Mouse (Mus musculus): ENCODE data around the gene Ufsp2. TPM values are rescaled to one million over a fixed set of nuclear protein-coding genes. Genes with fewer than 3 reads are reported as not detected.

Ufsp2 gene
- polyA plus RNA-seq, 2 experiments = 20.1 to 36.0 TPM

DNA sequence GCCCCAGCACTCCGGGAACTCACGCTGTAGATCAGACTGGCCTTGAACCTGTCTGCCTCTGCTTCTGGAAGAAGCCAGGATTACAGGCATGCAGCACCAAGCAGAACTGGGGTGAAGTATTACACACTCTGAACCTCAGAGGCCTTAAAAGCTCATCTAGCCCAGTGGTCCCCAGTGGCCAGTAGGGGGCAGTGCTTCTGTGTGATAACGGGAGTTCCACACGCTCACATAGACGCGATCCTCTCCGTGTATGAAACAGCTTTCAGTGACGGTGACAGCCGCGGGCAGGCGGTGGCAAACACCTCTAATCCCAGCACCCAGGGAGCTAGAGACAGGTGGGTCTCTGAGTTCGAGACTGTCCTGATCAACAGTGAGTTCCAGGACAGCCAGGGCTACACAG is 4.4 kb upstream of the Ufsp2 start:
- Histone ChIP-seq H3K9me3 (ENCODE audit: control insufficient read depth, low read length) (no peaks in the 10 kb centered on the region), H3K9ac (replicated peaks) (no peak overlapping the region), H3K27ac (no peak overlapping the region), H3K4me3 (ENCODE audit: insufficient read depth in 1 of 2, low read depth in 2 of 2, low read length in 2 of 2) (no peak overlapping the region), H3K4me2 (ENCODE audit: low read depth) (no peak overlapping the region), H3K36me3 (replicated peaks; ENCODE audit: control insufficient read depth, insufficient read depth, low read depth) (no peaks in the 10 kb centered on the region), H3K27me3 (ENCODE audit: control insufficient read depth, insufficient read depth, low read length) (no peaks in the 10 kb centered on the region), H3K4me1 (replicated peaks; ENCODE audit: control insufficient read depth in 2 of 2, insufficient read depth in 2 of 2, low read length in 1 of 2) (peaks cover 0 to 2% of the 10 kb centered on the region in 2 experiments; a peak in 2 of 4 replicates)
- TF ChIP-seq CTCF (IDR thresholded peaks at IDR 0.05; ENCODE audit: low read depth) (peak; percentile 63), EP300 (IDR thresholded peaks at IDR 0.05; ENCODE audit: low read depth) (no peak)
- 79% methylated on average over 12 of the region's 12 CpGs for WGBS (ENCODE audit: insufficient replicate concordance)
- no peak for ATAC-seq (ENCODE audit: insufficient read depth)
- no peak for DNase-seq (ENCODE audit: low read depth in 3 of 3, low spot score in 3 of 3)

GRCm38 (mm10) chr8:45973988-45974505 is 1.3 kb upstream of the Ufsp2 start:
- no peaks in the 10 kb centered on the region for H3K9me3 ChIP-seq (ENCODE audit: control insufficient read depth, low read length)
- H3K27ac ChIP-seq = no peak overlapping the region
- TF ChIP-seq CTCF (IDR thresholded peaks at IDR 0.05; ENCODE audit: low read depth) (no peak), EP300 (IDR thresholded peaks at IDR 0.05; ENCODE audit: low read depth) (no peak)
- H3K27me3 ChIP-seq (ENCODE audit: control insufficient read depth, insufficient read depth, low read length) = no peaks in the 10 kb centered on the region
- DNase-seq (ENCODE audit: low read depth in 3 of 3, low spot score in 3 of 3) (no peak), ATAC-seq (ENCODE audit: insufficient read depth) (no peak)
- H3K9ac ChIP-seq (replicated peaks) = no peak overlapping the region
- H3K36me3 ChIP-seq (replicated peaks; ENCODE audit: control insufficient read depth, insufficient read depth, low read depth) = no peaks in the 10 kb centered on the region; the same call in 1 of the 2 replicates
- 72% methylated on average over 8 of the region's 8 CpGs for WGBS (ENCODE audit: insufficient replicate concordance)
- no peak overlapping the region for H3K4me3 ChIP-seq (ENCODE audit: insufficient read depth in 1 of 2, low read depth in 2 of 2, low read length in 2 of 2)
- H3K4me1 ChIP-seq (replicated peaks; ENCODE audit: control insufficient read depth in 2 of 2, insufficient read depth in 2 of 2, low read length in 1 of 2) = peaks cover 4 to 7% of the 10 kb centered on the region in 2 experiments
- peak overlapping the region; percentile 93 for H3K4me2 ChIP-seq (ENCODE audit: low read depth)

DNA sequence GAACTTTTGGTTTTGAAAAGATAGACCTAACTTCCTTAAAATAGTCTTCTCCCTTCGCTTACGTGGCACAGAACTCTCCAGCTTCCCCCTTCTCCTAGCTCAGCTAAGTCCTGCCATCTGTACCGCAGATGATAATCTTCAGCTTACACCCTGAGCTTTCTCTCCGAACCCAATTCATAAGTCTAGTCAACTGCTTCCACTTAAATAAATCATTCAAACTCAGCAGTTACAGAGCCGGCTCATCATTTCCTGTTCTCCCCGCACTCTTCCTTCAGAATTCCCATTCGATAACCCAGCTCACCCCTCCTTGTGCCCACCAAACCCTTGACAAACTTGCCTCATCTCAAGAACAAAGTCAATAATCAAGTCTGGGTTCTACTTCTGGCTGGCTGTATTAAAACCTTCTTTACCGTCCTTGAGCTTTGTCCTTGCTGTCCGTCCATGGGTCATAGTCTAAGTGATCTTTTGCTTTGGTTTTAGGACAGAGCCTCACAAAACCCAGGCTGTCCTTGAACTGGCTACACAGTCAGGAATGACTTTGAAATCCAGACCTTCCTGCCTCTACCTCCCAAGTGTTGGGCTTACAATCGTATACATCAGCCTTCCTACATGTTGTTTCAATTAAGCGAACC is 625 bp downstream of the Ufsp2 start:
- Histone ChIP-seq H3K4me1 (replicated peaks; ENCODE audit: control insufficient read depth in 2 of 2, insufficient read depth in 2 of 2, low read length in 1 of 2) (peaks cover 4 to 7% of the 10 kb centered on the region in 2 experiments), H3K9me3 (ENCODE audit: control insufficient read depth, low read length) (no peaks in the 10 kb centered on the region), H3K9ac (replicated peaks) (peak overlapping the region; percentile 82), H3K27ac (peak overlapping the region; percentile 27), H3K27me3 (ENCODE audit: control insufficient read depth, insufficient read depth, low read length) (no peaks in the 10 kb centered on the region), H3K36me3 (replicated peaks; ENCODE audit: control insufficient read depth, insufficient read depth, low read depth) (peaks cover 3% of the 10 kb centered on the region), H3K4me3 (ENCODE audit: insufficient read depth in 1 of 2, low read depth in 2 of 2, low read length in 2 of 2) (peak overlapping the region; percentile 87 to 96), H3K4me2 (ENCODE audit: low read depth) (peak overlapping the region; percentile 93)
- peak; percentile 41; the same call in 1 of the 2 replicates for ATAC-seq (ENCODE audit: insufficient read depth)
- WGBS (ENCODE audit: insufficient replicate concordance) = 33% methylated on average over 11 of the region's 11 CpGs
- no peak for DNase-seq (ENCODE audit: low read depth in 3 of 3, low spot score in 3 of 3)
- TF ChIP-seq EP300 (IDR thresholded peaks at IDR 0.05; ENCODE audit: low read depth) (no peak), CTCF (IDR thresholded peaks at IDR 0.05; ENCODE audit: low read depth) (no peak)

DNA sequence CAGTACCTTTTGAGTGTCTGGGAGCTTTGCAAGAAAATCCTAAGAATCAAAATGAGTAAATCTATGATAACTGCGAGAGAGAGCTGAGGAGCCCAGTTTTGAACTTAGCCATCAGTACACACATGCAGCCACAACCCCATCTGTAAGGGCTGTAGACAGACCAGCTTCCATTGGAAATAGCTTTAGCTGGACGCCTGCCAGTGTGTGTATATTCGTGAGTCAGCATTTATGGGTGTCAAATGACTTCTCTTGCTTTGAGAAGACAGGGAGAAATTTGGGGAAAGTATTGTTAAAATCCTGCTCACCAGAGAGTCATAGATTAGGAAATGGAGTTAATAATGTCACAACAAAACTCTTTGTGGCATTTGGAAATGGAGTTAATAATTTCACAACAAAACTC is 11.3 kb downstream of the Ufsp2 start:
- H3K4me3 ChIP-seq (ENCODE audit: insufficient read depth in 1 of 2, low read depth in 2 of 2, low read length in 2 of 2) = no peak overlapping the region
- H3K36me3 ChIP-seq (replicated peaks; ENCODE audit: control insufficient read depth, insufficient read depth, low read depth) = peaks cover 20% of the 10 kb centered on the region
- DNase-seq (ENCODE audit: low read depth in 3 of 3, low spot score in 3 of 3) (no peak), ATAC-seq (ENCODE audit: insufficient read depth) (no peak)
- 65% methylated on average over 3 of the region's 3 CpGs for WGBS (ENCODE audit: insufficient replicate concordance)
- no peaks in the 10 kb centered on the region for H3K9me3 ChIP-seq (ENCODE audit: control insufficient read depth, low read length)
- H3K4me1 ChIP-seq (replicated peaks; ENCODE audit: control insufficient read depth in 2 of 2, insufficient read depth in 2 of 2, low read length in 1 of 2) = peaks cover 0 to 2% of the 10 kb centered on the region in 2 experiments; a peak in 1 of 4 replicates
- no peak overlapping the region for H3K9ac ChIP-seq (replicated peaks)
- H3K27ac ChIP-seq = no peak overlapping the region
- TF ChIP-seq EP300 (IDR thresholded peaks at IDR 0.05; ENCODE audit: low read depth) (no peak), CTCF (IDR thresholded peaks at IDR 0.05; ENCODE audit: low read depth) (no peak)
- H3K4me2 ChIP-seq (ENCODE audit: low read depth) = no peak overlapping the region
- no peaks in the 10 kb centered on the region for H3K27me3 ChIP-seq (ENCODE audit: control insufficient read depth, insufficient read depth, low read length)

DNA sequence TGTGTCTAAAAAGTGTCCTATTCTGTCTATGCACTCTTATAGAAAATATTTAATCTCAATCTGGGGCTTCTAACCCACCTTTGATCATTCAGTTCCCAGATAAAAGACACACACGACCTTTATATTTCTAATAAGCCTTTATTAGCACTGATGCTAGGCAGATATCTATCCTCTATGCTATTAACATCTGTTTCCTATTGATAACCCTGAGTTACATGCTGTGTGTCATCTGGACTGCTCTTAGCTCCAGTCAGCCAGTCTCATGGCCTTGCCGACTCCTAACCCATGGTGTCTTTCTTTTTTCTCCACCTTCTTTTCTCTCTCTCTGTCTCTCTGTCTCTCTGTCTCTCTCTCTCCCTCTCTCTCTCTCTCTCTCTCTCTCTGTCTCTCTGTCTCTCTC is 12.9 kb downstream of the Ufsp2 start:
- H3K4me3 ChIP-seq (ENCODE audit: insufficient read depth in 1 of 2, low read depth in 2 of 2, low read length in 2 of 2) = no peak overlapping the region
- peaks cover 20% of the 10 kb centered on the region for H3K36me3 ChIP-seq (replicated peaks; ENCODE audit: control insufficient read depth, insufficient read depth, low read depth)
- H3K9ac ChIP-seq (replicated peaks) = no peak overlapping the region
- DNase-seq (ENCODE audit: low read depth in 3 of 3, low spot score in 3 of 3) = no peak
- peaks cover 0 to 2% of the 10 kb centered on the region in 2 experiments; a peak in 1 of 4 replicates for H3K4me1 ChIP-seq (replicated peaks; ENCODE audit: control insufficient read depth in 2 of 2, insufficient read depth in 2 of 2, low read length in 1 of 2)
- peak; percentile 63; the same call in 1 of the 2 replicates for ATAC-seq (ENCODE audit: insufficient read depth)
- 28% methylated on average over 2 of the region's 2 CpGs for WGBS (ENCODE audit: insufficient replicate concordance)
- H3K4me2 ChIP-seq (ENCODE audit: low read depth) = no peak overlapping the region
- no peak overlapping the region for H3K27ac ChIP-seq
- no peaks in the 10 kb centered on the region for H3K27me3 ChIP-seq (ENCODE audit: control insufficient read depth, insufficient read depth, low read length)
- no peaks in the 10 kb centered on the region for H3K9me3 ChIP-seq (ENCODE audit: control insufficient read depth, low read length)
- TF ChIP-seq CTCF (IDR thresholded peaks at IDR 0.05; ENCODE audit: low read depth) (no peak), EP300 (IDR thresholded peaks at IDR 0.05; ENCODE audit: low read depth) (no peak)

Data from liver, embryonic 14.5 days (tissue).